Mouse (Mus musculus) megakaryocyte, embryonic 14.5 days (primary cell): ENCODE measurements around the gene Rab3d.

Experiments
- FLI1 ChIP-seq: IDR thresholded peaks from 2 replicates; pipeline ENCODE4 v1.6.1; 2012; ENCODE audit warnings: low read length, inconsistent platforms, mixed read lengths
- GATA1 ChIP-seq: IDR thresholded peaks from 3 replicates; pipeline ENCODE4 v1.6.1; 2012; ENCODE audit warnings: mixed read lengths, low read length, inconsistent platforms, borderline replicate concordance

DNA sequence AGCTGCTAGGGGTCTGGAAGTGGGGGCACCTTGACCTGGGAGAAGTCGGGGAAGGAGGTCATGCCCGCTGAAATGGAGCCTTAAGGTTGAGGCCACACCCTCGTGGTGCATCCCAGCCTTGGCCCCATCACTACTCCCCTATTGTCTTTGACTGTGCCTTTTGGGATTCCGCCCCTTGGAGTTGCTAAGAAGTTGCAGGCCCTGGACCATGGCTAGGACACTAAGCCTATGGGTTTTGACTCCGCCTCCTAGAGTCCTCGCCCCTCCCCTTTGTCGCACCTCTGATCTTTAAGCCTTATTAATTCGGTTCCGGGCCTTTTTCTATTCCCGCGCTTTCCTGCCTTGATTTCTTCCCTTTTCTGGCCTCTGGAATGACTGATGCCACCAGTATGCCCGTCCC lies 25.6 kb upstream of the Rab3d start:
- TF ChIP-seq FLI1 (no peak), GATA1 (no peak)
